Mouse (Mus musculus): ENCODE data around the gene Med29. TPM values are rescaled to one million over a fixed set of nuclear protein-coding genes. Genes with fewer than 3 reads are reported as not detected.

The Med29 gene
- total RNA-seq (2014; rRNA removed; ENCODE audit: low replicate concordance) (42.1 and 51.4 TPM in 2 replicates), polyA plus RNA-seq (2015; fragmentation: Nextera tagmentation; extraction: Ambion mirVana) (44.1 and 45.8 TPM in 2 replicates)

DNA sequence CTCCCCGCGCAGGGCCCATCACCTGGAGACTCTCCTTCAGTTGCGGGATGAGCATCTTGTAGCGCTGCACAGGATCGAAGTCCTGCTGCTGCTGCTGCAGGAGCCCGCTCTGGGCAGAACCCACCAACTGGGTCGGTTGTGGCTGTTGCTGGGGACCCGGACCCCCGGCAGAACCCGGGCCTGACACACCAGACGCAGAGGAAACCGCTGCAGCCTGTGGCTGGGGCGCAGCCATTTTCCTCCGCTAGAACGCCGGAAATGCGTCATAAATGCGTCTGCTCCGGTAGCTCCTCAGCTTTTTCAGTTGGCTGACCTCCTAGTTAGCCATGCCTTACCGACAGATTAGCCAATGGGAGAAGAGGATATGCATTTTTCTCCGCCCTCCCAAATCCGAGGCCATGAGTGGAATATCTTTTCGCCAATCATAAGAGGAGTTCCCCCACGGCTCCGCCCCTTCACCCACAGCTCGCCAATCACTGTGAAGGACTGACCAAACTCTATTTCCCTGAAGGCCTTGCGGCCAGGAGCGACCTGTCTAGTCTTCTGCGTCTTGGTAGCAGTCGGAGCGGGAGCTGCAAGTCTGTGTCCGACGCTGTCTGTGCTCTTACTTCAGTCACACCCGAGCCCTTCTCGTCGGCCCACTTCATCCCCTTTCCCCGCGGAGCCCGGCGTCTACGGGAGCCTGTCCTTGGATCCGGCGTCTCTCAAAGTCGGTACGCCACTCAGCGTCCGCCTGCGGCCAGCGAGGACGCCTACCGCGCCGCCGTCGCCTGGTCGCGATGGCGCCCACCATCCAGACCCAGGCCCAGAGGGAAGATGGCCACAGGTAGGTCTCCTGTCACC, at the start of gene Med29, which contains the start of gene Paf1:
Med29 (minus strand) TSS at position 280 of the 843 bp plus-strand sequence.
Paf1 (plus strand) TSS at position 523 of the 843 bp plus-strand sequence.
- WGBS: under 1% methylated on average over 58 of the region's 58 CpGs
- ATAC-seq (ENCODE audit: insufficient read depth, low read depth) (peak; percentile 97), DNase-seq (ENCODE audit: low spot score) (peak; percentile 99)
- no peak for TF ChIP-seq CTCF (IDR thresholded peaks at IDR 0.05; ENCODE audit: low read depth)
- TF ChIP-seq EP300 (IDR thresholded peaks at IDR 0.05; ENCODE audit: low read depth): no peak
- Histone ChIP-seq H3K4me3 (ENCODE audit: low read depth, low read length) (peak within 1 kb of the TSS; percentile 80), H3K4me2 (ENCODE audit: low read depth, low read length) (peak within 1 kb of the TSS; percentile 91), H3K27ac (ENCODE audit: low read depth) (peak within 1 kb of the TSS; percentile 79), H3K9ac (replicated peaks; ENCODE audit: low read depth, low read length) (peak within 1 kb of the TSS; percentile 87), H3K9me3 (replicated peaks; ENCODE audit: control insufficient read depth, low read length) (no peaks in the 10 kb centered on the region), H3K36me3 (replicated peaks; ENCODE audit: control insufficient read depth, insufficient read depth, low read length) (peaks cover 52% of the 10 kb centered on the region), H3K27me3 (ENCODE audit: control insufficient read depth, insufficient read depth, low read length) (no peaks in the 10 kb centered on the region), H3K4me1 (ENCODE audit: control insufficient read depth, insufficient read depth) (peaks cover 12% of the 10 kb centered on the region)

DNA sequence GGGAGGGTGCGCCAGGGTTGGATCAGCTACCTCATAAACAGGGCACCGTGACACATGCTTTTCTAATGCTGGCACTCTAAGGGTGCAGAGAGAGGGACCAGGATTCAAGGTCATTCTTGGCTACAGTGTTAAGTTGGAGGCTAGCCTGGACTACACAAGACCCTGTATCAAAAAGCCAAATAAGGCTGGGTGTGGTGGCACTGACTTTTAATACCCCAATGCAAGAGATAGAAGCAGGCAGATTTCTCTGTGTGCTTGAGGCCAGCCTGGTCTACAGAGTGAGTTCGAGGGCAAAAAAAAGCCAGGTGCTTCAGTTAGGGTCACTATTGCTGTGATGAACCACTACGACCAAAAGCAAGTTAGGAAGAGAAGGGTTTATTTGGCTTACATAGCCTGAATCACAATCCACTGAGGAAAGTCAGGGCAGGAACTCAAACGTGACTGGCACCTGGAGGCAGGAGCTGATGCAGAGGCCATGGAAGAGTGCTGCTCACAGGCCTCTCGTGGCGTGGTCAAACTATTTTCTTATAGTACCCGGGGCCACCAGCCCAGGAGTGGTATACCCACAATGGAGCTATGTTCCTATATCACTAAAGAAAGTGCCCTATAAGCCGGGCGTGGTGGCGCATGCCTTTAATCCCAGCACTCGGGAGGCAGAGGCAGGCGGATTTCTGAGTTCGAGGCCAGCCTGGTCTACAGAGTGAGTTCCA, 49.4 kb upstream of the Med29 start:
- Histone ChIP-seq H3K27me3 (ENCODE audit: control insufficient read depth, insufficient read depth, low read length) (peaks cover 6% of the 10 kb centered on the region; the same call in 1 of the 2 replicates), H3K9ac (replicated peaks; ENCODE audit: low read depth, low read length) (no peak overlapping the region), H3K4me2 (ENCODE audit: low read depth, low read length) (peak overlapping the region; percentile 25; the same call in 1 of the 2 replicates), H3K4me1 (ENCODE audit: control insufficient read depth, insufficient read depth) (no peaks in the 10 kb centered on the region), H3K4me3 (ENCODE audit: low read depth, low read length) (peak overlapping the region; percentile 0; the same call in 1 of the 2 replicates), H3K36me3 (replicated peaks; ENCODE audit: control insufficient read depth, insufficient read depth, low read length) (no peaks in the 10 kb centered on the region), H3K27ac (ENCODE audit: low read depth) (peak overlapping the region; percentile 38; the same call in 1 of the 2 replicates), H3K9me3 (replicated peaks; ENCODE audit: control insufficient read depth, low read length) (no peaks in the 10 kb centered on the region)
- no peak for ATAC-seq (ENCODE audit: insufficient read depth, low read depth)
- 86% methylated on average over 13 of the region's 14 CpGs for WGBS
- TF ChIP-seq CTCF (IDR thresholded peaks at IDR 0.05; ENCODE audit: low read depth) (no peak), EP300 (IDR thresholded peaks at IDR 0.05; ENCODE audit: low read depth) (no peak)
- no peak for DNase-seq (ENCODE audit: low spot score)

DNA sequence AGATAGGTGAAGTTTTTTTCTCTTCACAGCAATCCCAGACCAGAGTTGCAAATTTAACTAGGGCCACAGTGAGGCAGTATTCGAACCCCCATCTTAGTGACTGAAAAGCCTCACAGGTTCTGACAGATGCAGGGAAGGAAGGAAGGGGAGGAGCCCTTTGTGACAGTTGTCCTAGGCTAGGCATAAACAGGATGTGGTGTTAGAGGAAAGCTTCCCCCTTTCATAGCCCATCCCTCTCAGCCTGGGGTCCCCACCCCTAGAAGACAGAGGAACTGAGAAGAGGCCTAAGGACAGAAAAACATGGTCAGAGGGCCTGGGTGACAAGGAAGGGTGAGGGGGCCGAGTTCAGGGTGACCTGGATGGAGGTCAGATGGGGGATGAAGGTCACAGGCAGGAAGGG, 48.2 kb upstream of the Med29 start:
- Histone ChIP-seq H3K36me3 (replicated peaks; ENCODE audit: control insufficient read depth, insufficient read depth, low read length) (no peaks in the 10 kb centered on the region), H3K4me1 (ENCODE audit: control insufficient read depth, insufficient read depth) (no peaks in the 10 kb centered on the region), H3K27me3 (ENCODE audit: control insufficient read depth, insufficient read depth, low read length) (peaks cover 2% of the 10 kb centered on the region; the same call in 1 of the 2 replicates), H3K27ac (ENCODE audit: low read depth) (peak overlapping the region; percentile 66; the same call in 1 of the 2 replicates), H3K4me2 (ENCODE audit: low read depth, low read length) (no peak overlapping the region; the same call in 1 of the 2 replicates), H3K9ac (replicated peaks; ENCODE audit: low read depth, low read length) (no peak overlapping the region), H3K9me3 (replicated peaks; ENCODE audit: control insufficient read depth, low read length) (no peaks in the 10 kb centered on the region), H3K4me3 (ENCODE audit: low read depth, low read length) (peak overlapping the region; percentile 27; the same call in 1 of the 2 replicates)
- no peak for DNase-seq (ENCODE audit: low spot score)
- WGBS: 26% methylated on average over 2 of the region's 2 CpGs
- TF ChIP-seq EP300 (IDR thresholded peaks at IDR 0.05; ENCODE audit: low read depth) (no peak), CTCF (IDR thresholded peaks at IDR 0.05; ENCODE audit: low read depth) (no peak)
- no peak for ATAC-seq (ENCODE audit: insufficient read depth, low read depth)

DNA sequence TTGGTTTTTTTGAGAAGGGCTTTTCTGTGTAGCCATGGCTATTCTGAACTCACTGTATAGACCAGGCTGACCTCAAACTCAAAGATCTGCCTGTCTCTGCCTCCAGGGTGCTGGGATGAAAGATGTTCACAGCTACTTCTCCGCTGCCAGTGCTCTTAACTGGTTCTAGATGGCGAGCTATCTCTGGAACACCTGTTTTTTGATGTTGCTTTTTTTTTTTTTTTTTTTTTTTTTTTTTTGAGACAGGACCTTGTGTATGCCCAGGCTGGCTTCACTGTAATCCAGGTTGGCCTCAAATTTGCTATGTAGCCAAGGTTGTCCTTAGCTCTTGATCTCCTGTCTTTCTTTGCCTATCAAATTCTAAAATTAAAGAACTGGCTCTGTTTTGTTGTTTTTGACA, 46.3 kb upstream of the Med29 start:
- ATAC-seq (ENCODE audit: insufficient read depth, low read depth) (no peak), DNase-seq (ENCODE audit: low spot score) (no peak)
- WGBS: 74% methylated on average over 2 of the region's 2 CpGs
- TF ChIP-seq EP300 (IDR thresholded peaks at IDR 0.05; ENCODE audit: low read depth) (no peak), CTCF (IDR thresholded peaks at IDR 0.05; ENCODE audit: low read depth) (no peak)
- no peaks in the 10 kb centered on the region for H3K9me3 ChIP-seq (replicated peaks; ENCODE audit: control insufficient read depth, low read length)
- H3K4me1 ChIP-seq (ENCODE audit: control insufficient read depth, insufficient read depth): peaks cover 17% of the 10 kb centered on the region
- no peak overlapping the region for H3K4me2 ChIP-seq (ENCODE audit: low read depth, low read length)
- no peaks in the 10 kb centered on the region for H3K36me3 ChIP-seq (replicated peaks; ENCODE audit: control insufficient read depth, insufficient read depth, low read length)
- H3K27me3 ChIP-seq (ENCODE audit: control insufficient read depth, insufficient read depth, low read length): no peaks in the 10 kb centered on the region
- no peak overlapping the region for H3K4me3 ChIP-seq (ENCODE audit: low read depth, low read length)
- H3K9ac ChIP-seq (replicated peaks; ENCODE audit: low read depth, low read length): no peak overlapping the region
- no peak overlapping the region for H3K27ac ChIP-seq (ENCODE audit: low read depth)

DNA sequence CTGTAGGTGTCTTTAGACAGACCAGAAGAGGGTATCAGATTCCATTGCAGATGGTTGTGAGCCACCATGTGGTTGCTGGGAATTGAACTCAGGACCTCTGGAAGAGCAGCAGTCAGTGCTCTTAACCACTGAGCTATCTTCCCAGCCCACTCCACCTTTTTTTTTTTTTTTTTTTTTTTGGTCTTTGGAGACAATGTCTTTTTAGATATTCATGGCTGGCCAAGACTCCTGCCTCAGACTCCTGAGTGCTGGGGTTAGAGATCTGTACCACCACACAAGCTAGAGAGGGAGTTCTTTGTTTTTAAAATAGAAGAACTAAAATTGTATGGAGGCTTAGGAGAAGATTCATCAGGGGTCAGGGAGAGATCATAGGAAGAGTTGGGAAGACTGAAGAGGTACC, 45.5 kb upstream of the Med29 start:
- Histone ChIP-seq H3K9me3 (replicated peaks; ENCODE audit: control insufficient read depth, low read length) (no peaks in the 10 kb centered on the region), H3K27me3 (ENCODE audit: control insufficient read depth, insufficient read depth, low read length) (no peaks in the 10 kb centered on the region), H3K4me3 (ENCODE audit: low read depth, low read length) (no peak overlapping the region), H3K4me2 (ENCODE audit: low read depth, low read length) (no peak overlapping the region), H3K36me3 (replicated peaks; ENCODE audit: control insufficient read depth, insufficient read depth, low read length) (no peaks in the 10 kb centered on the region), H3K4me1 (ENCODE audit: control insufficient read depth, insufficient read depth) (peaks cover 25% of the 10 kb centered on the region), H3K27ac (ENCODE audit: low read depth) (no peak overlapping the region), H3K9ac (replicated peaks; ENCODE audit: low read depth, low read length) (no peak overlapping the region)
- TF ChIP-seq CTCF (IDR thresholded peaks at IDR 0.05; ENCODE audit: low read depth) (no peak), EP300 (IDR thresholded peaks at IDR 0.05; ENCODE audit: low read depth) (no peak)
- ATAC-seq (ENCODE audit: insufficient read depth, low read depth): no peak
- no peak for DNase-seq (ENCODE audit: low spot score)
